In genomic region chr17:88072047-88072446, GRCm38 (mm10) we compare ENCODE assay signal across 16 mouse cellular contexts.
"Had no signal": no experiment of that assay in that cellular context is flagged by ENCODE, and none has a peak within 500 bp of the region (broad histone marks: within the 10 kb centered on the region; RNA-seq: fewer than 3 reads in every experiment).

No protein-coding gene starts in this region.

- H3K9ac ChIP-seq: limb, embryonic 15.5 days; neural tube, embryonic 13.5 days had no signal

- H3K4me3 ChIP-seq: left cerebral cortex, adult 2 months; limb, embryonic 15.5 days; midbrain, embryonic 10.5 days; neural tube, embryonic 13.5 days had no signal

- H3K36me3 ChIP-seq: limb, embryonic 15.5 days; midbrain, embryonic 10.5 days; neural tube, embryonic 13.5 days had no signal

- H3K27ac ChIP-seq: kidney, postnatal 0 days; left cerebral cortex, adult 2 months; limb, embryonic 15.5 days; midbrain, embryonic 10.5 days; neural tube, embryonic 13.5 days had no signal

- H3K27me3 ChIP-seq: limb, embryonic 15.5 days; neural tube, embryonic 13.5 days had no signal

- H3K4me1 ChIP-seq: limb, embryonic 15.5 days had no signal

- H3K4me2 ChIP-seq: limb, embryonic 15.5 days; neural tube, embryonic 13.5 days had no signal

- DNase-seq: kidney, adult 11 months; kidney, adult 9 months; kidney, postnatal 36 days; lung, adult 18-20 months; lung, postnatal 14 days; retina, postnatal 1 day; right cerebral cortex, postnatal 4 days; spleen, adult 18-20 months; thymus, adult 2 months; thymus, postnatal 25 days had no signal

- H3K9me3 ChIP-seq: limb, embryonic 15.5 days; midbrain, embryonic 10.5 days; neural tube, embryonic 13.5 days had no signal

- ATAC-seq: midbrain, embryonic 16.5 days had no signal
